Mouse (Mus musculus): Measurements from ENCODE around the gene Kif13a.
A peak's percentile ranks its signal among the peaks of the same experiment; 100 is the strongest.

The Kif13a gene

DNA sequence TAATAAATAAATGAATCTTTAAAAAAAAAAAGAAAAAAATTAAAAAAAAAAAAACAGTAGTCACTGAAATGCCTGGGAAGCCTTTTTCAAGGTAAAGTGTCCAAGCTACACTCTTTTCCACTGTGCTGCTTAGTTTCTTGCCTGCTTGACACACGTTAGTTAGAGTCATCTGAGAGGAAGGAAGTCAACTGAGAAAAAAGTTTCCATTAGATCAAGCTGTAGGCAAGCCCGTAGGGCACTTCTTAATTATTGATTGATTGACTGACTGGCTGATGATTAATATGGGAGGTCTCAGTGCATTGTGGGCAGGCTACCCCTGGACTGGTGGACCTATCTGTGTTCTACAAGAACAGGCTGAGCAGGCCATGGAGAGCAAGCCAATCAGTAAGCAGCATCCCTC, 9.9 kb downstream of the Kif13a start:
- DNase-seq: no peak

- no peak for DNase-seq
Observed at GRCm38 (mm10) chr13:46918509-46918908, 11.2 kb downstream of the Kif13a start.

GRCm38 (mm10) chr13:46911960-46912359, 17.7 kb downstream of the Kif13a start:
- DNase-seq: no peak

- DNase-seq: no peak
Observed at GRCm38 (mm10) chr13:46911018-46911419, 18.6 kb downstream of the Kif13a start.

DNA sequence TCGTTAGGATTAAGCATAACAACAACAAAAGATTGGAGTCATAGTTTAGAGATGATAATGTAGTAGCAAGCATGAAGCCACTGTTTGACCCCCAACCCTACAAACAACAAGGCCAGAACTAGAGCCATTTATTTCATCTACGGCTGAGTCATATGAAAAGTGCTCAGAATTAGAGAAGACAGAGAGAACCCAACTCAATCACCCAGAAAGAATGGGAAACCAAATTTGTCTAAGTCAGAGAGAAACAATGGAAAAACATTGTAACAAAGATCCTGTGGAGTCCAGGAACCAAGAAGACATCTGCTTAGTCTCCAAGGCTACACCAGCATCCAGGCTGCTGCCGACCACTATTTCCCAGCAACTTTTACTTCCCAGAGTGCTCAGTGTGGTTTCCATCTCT, 19.7 kb downstream of the Kif13a start:
- no peak for DNase-seq

DNA sequence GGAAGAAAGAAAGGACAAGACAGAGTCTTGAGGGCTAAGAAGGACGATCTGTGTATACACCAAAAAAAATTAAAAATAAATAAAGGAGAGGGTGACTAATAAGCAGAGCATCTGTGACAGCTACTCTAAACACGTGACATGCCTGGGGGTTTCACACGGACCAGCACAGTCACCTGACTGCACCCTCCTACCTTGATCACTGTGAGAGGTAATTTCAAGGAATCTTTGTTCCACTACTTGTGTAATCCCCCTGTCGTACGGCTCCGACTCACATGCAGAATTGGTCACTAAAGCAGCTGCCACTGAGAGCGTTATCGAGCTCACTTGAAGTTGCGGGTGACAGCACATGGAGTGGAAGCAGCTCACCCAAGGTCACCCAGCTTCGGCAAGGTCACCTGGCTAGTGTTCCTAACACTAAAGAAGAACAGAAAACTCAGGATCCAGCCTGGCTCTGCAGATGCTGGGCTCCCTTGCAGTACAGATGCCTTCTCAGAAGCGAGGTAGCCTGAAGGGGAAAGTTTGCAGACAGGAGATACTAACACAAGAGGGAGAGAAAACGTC, 20.6 kb downstream of the Kif13a start:
- DNase-seq: no peak

DNA sequence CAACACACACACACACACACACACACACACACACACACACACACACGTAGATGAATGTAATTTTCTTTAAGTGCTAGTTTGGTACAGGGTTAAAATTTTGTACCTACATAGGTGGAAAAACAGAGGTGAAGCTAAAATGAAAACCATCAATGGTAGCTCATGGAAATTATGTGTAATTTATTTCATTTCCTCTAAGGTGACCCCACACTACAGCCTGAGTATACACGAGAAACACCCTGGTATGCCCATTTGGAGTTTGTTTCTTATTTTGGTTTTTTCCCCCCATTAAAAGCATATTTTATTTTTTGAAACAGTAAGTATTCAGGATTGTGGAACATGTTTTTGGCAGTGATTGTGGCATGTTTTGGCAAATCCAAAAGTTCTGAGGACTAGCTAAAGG, 21.3 kb downstream of the Kif13a start:
- no peak for DNase-seq

- DNase-seq: no peak
Observed at GRCm38 (mm10) chr13:46907861-46908260, 21.8 kb downstream of the Kif13a start.

GRCm38 (mm10) chr13:46907115-46907514, 22.6 kb downstream of the Kif13a start:
- DNase-seq: no peak

DNA sequence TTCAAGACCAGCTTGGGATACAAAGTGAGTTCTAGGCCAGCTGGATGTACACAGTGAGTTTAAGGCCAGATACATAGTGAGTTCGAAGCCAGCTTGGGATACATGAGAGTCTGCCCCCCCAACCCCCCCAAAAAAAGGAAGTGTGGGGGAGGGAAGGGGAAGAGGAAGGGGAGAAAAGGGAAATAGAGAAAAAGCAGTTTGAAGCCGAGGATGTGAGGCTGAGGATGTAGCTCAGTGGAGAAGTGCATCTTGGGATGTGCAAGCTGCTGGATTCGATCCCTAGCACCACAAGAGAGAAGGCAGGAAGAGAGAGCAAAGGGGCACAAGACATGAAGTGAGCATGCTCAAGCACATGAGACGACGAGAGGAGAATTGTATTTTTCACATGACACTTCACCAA, 23.7 kb downstream of the Kif13a start:
- DNase-seq: no peak

DNA sequence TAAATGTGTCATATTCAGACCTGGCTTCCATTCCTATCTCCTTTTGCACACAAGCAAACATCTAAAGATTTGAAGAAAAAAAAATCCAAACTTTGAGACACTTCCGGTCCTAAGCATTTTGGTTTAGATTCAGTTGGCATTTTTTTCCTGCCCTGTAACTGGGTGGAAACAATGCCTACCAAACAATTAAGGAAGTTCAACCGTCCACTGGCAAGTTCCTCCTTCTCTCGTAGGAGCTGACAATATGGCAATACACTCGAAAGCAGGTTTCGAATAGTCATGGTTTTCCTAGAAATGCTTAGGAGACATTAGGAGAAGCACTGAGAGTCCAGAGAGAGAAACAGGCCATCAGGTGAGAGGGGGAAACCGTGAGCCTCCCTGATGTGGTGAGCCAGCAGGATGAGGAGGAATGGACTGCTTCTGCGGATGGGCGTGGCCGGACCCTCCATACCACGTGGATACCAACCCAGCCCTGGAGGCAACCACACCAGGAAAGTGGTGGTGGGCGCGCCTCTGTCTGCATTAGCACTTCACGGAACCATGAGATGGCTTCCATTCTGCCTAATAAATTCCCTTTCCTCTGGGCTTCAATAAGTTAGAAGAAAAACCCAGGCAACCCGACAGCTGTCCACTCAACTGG, 24.6 kb downstream of the Kif13a start:
- no peak for DNase-seq

- DNase-seq: no peak
Observed at GRCm38 (mm10) chr13:46902568-46903255, 27.0 kb downstream of the Kif13a start.

- DNase-seq: no peak
Observed at GRCm38 (mm10) chr13:46900870-46901555, 28.7 kb downstream of the Kif13a start.

- peak; percentile 57 for DNase-seq
Observed at GRCm38 (mm10) chr13:46898837-46899236, 30.8 kb downstream of the Kif13a start.

DNA sequence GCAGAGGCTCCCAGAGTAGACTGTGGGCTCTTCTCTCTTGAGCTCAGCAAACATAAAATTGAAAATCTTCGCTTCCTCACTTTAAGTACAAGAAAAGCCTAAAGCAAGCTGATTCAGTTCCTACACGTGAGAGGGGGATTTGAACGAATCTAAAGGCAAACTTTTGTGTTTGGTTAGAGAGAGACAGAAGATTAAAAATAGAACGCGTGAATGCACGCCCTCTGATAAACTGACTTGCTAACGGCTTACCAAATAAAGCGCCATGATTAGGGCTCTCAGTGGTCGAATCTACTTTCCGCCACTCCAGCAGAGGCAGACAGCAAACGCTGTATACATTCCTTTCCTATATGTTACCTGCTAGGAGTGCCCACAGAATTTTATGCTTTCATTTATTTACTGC, 31.3 kb downstream of the Kif13a start:
- DNase-seq: no peak

DNA sequence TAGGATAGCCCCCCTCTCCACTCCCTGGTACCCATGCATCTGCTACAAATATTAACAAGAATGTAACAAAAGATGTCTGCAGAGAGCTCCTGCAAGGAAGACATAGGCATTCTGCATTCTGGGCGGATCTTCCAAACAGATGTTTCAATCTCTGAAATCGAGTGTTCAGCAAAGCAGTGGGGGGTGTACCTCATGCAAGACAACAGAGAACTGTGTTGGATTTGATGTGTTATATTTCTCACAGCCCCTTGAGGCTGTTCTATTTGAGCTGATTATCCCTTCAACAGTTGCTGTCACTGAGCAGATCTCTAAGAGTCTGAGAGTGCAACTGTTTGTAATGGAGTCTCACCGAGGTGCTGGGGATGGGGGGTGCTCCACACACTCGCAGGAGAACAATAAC, 37.3 kb downstream of the Kif13a start:
- DNase-seq: no peak

DNA sequence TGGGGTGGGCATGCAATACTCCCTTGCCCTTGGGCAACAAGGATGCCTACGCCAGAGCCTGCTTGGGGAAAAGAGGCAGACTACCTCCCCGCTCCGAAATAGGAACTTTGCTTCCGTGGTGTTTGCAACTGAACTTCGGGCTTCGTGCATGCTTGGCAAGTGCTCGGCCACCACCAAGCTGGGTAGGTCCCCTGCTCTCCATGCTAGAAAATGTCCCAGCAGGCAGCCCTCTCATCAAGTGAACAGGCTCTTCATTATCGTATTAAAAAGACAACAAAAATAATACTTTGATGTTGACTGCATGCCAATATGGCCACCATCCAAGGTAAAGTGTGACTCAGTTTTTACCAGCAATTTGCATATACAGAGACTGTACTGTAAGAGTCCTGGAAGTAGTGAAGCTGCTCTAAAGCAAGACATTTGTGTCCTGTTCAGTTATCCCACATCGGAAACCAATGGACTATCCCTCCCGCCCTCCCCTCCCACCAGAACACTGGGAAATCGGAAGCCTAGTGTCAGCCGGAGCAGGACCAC, 41.5 kb downstream of the Kif13a start:
- DNase-seq: no peak

GRCm38 (mm10) chr13:46886497-46887261, 43.0 kb downstream of the Kif13a start:
- DNase-seq: no peak

GRCm38 (mm10) chr13:46885759-46886060, 44.0 kb downstream of the Kif13a start:
- no peak for DNase-seq

DNA sequence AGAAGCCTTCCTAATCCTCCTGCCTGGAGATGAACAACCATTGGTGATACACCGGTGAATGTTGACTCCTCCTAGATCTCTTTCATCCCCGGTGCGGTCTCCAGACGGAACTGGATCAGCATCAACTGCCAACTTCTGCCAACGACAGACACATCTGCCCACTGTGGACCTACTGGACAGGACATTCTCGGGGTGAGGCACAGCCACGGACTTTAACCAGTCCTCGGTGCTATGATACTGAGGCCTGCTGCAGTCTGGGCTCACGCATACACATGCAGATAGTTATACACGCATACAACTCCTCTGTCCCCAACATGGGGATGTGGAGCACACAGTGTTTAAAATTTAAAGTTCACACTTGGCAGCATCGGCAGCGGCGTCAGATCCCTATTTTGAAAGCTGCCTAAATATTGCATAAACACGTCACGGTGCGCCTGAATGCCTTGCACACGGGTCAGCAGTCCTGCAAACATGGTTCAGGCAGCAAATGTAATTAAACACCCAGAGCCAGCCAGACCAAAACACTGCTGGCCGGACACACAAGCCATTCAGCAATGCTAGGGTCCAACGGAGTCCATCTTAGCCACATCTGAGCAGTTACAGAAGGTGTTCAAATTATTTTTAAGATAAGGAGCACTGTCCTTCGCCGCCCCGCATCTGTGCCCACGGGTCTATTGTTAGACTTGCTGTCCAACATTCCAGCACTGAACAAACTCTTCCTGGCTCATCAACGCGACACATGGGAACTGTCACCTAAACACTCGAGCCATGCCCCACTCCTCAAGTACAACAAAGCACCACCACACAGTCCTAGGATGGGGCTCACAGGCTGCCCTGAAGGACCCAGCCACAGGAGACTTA, 44.5 kb downstream of the Kif13a start:
- DNase-seq: peak; percentile 24

DNA sequence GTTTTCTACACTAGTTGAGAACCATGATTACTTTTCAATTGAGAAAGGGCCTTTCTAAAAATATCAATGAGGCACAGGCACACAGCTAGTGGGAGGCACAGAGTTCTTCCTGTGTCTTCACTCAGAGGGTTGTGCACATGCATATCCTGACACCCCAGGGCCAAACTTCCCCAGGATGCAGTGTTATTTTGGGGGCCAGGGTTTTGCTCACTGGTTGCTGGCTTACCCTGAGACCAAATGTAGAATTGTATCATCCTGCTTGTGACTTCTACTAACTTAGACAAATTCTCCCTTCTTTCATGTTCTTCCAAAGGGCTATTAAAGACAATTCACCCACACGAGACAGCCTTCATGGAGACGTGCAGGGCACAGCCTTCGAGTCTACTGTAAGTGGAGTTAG, 45.7 kb downstream of the Kif13a start:
- no peak for DNase-seq

- DNase-seq: peak; percentile 67
Observed at GRCm38 (mm10) chr13:46883381-46883780, 46.3 kb downstream of the Kif13a start.

Data from kidney, adult 9 months (tissue).